Mouse (Mus musculus): Measurements from ENCODE around the gene Slc17a4.

Gene Slc17a4

DNA sequence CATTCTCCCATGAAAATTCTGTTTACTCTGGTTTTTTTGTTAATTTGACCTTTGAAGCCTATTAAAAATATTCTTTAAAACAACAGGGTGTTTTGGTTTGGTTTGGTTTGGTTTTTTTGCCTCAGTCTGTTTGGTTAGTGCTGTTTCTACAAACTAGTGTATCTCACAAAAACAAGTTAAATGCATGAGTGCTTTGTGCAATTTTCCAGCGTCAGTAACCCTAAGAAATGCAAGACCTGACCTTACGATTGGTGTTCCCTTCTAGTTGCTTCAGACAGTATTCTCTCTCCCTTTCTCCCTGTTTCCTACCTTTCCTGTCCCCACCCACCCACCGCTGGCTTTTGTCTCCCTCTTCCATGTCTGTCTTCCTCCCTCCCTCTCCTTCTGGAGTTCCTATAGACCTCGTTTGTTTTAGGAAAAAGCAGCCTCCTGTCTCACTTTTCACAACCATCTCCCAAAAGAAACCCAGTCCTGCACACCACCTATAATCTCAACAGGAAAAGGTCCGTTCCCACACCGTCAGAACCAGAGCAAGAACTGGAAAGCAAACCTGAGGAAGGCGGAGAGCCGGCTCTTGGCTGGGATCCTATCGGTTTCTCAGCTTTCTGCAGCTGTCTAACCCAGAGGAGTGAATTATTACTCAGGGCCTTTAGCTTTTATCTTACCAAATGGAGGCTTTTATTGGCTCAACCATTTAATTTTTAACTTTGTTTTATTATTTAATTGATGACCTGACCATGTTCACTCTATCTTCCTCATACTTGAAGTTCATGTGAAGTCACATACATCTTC is at the start of gene Slc17a4:
TSS of gene Slc17a4 (minus strand) at position 634 of the 792 bp plus-strand sequence.
- no peak for DNase-seq

DNA sequence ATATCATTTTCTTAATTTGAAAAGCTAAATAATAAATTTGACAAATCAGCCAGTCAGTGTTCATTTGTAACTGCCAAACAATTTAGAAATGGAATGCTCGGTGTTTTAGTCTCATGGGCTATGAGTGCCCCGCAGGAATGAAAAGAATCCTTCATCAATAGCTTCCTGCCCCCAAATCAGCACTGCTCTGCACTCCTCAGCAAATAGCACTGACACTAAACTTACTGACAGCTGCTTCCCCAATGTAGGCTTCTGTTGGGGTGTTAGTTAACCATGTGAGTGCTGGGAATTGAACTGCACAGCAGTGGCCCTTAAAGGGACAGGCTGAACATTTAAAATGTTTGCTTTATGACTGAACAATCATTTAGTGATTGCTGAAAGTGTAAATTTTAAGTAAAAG is 45.0 kb upstream of the Slc17a4 start:
- DNase-seq: no peak

DNA sequence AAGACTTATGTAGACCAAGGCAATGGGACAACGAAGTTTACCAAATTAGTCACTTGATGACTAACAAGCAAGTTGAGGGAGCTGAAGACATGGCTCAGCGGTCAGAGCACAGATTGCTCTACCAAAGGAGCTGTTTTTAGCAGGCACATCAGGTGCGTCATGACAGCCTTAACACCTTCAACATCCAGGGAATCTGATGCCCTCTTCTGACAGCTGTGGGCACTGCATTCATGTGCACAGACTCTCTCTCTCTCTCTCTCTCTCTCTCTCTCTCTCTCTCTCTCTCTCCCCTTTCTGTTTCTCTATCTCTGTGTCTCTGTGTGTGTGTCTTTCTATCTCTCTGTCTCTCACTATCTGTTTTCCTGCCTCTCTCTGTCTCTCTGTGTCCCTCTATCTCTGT is 36.1 kb upstream of the Slc17a4 start:
- DNase-seq: no peak

DNA sequence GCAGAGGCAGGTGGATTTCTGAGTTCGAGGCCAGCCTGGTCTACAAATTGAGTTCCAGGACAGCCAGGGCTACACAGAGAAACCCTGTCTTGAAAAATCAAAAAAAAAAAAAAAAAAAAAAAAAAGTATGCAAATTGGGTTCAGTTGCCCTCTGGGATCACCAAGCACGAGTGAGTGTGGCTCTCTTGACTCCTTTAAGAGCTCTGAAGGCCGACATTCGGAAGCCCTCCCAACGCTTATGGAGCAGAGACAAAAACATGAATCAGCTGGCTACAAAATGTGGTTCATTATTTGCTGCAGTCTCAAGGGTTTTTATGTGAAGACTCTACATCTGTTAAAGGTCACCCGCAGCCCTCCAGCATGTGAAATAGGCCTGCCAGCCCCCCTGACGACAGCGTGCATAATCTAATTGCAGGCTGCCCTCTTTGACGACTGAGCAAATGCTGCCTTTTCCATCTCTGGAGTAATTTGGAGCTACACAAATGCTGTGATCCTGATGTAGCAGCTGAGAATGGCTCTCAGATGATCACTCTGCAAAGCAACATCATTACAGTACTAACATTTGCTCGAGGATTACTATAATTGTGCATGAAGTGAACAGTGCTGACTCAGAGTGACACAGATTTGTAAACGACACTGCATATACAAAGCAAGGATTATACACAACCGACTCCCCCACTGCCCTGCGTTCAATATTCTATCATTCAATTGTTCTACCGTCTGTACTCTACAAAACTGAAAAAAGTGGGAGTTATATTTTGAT is 34.9 kb upstream of the Slc17a4 start:
- DNase-seq: no peak

DNA sequence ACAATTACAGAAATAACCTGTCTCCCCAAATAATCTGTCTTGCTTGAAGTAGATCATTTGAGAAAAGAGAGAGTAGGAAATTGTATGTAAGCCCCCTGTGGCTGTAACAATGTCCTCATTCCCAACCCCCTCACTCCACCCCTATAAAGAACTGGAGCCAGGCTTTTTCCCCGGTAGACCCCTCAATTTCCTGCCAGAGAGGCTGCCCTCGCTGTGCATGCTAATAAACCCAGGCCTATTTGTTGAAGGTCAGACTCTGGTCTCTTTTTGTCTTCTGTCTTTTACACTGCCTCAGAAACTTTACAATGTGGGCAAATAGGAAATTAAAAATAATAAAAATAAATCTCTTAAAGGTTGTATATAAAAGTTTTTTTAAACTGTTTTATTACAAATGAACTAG is 31.4 kb upstream of the Slc17a4 start:
- no peak for DNase-seq

DNA sequence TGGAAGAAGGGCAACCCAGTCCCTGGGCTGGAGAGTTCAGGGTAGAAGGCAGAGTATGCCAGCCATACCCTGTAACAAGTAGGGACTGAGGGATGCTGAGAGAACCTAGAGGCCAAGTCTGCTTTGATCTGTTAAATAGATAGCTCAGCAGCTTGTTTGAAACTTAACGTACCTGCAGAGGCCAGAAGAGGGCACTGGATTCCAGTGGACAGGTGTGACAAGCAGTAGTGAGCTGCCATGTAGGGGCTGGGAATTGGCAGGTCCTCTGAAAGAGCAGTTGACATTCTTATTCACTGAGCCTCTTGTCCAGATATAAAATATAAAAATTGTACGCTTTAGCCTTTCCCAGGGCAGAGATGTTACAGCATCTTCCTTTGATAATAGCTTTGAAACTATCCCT is 28.1 kb upstream of the Slc17a4 start:
- DNase-seq: no peak

DNA sequence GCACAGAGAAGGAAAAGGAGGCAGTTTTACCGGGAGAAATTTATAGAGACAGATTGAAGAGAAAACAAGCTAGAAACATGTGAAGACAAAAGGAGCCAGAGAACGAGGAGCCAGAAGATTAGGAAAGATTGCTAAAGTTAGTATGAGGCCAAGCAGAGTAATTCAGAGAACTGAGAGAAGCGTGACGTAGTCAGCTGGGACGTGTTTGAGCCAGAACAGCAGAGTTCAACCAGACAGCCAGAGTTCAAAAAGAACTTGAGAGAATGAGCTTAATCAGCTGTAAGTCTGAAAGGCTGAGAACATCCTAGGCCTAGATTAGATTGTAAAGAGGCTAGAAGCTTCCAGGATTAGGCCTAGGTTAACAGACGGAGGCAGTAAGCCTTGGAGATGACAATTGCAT is 25.5 kb upstream of the Slc17a4 start:
- no peak for DNase-seq

DNA sequence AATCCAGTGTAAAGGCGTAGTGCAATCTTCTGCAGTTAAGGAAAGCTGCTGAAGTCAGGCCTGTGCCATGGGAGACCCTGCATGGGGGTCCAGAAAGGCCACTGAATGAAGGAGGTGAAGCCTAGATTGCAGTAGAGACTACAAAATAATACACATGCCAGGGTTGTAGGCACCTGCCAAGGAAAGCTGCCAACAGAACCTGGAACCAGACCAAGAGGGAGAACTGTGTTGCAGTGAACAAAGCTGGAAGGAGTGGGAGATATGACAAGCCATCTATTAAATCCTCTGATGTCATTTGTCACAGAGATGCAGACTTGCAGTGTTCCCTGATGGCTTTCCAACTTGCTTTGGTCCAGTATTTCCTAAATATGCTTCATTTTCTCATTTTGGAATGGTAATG is 23.9 kb upstream of the Slc17a4 start:
- DNase-seq: peak; percentile 15

DNA sequence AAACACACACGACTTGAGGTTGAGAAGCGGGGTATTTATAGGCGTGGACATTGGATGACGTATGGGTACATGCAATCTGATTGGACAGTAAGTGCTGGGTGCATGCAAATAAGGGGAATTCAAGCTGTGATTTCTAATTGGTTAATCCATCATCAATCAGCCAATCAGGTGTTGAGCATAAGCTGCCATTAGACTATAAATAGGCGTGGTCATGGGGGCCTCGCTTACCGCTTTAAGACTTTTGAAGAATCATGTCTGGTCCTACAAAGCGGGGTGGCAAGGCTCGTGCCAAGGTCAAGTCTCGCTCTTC is 19.4 kb upstream of the Slc17a4 start, which contains the start of gene Hist1h2aa:
TSS of gene Hist1h2aa (plus strand) at position 252 of the 310 bp plus-strand sequence.
- no peak for DNase-seq

DNA sequence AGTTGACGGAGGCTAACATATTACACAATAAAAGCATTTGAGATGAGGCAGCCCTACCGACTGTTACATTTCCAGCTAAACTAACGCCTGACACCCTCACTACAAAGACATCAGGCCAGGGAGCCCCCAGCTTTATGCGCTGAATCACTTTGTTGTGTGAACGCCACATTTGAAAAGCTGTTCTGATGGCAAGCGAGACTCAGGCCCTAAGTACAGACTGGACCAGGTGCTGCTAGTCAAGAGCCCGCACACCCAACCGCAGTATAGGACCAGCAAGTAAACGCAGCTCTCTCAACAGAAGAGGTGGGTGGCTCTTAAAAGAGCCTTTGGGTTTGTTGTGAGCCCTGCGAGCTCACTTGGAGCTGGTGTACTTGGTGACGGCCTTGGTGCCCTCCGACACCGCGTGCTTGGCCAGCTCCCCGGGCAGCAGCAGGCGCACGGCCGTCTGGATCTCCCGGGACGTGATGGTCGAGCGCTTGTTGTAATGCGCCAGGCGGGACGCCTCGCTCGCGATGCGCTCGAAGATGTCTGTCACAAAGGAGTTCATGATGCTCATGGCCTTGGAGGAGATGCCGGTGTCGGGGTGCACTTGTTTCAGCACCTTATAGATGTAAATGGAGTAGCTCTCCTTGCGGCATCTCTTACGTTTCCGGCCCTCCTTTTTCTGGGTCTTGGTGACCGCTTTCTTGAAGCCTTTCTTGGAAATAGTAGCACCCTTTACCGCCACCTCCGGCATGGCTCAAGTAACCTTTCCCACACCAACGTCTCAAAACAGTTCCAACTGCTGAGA is 18.8 kb upstream of the Slc17a4 start, which contains the start of gene Hist1h2ba:
TSS of gene Hist1h2ba (minus strand) at position 736 of the 790 bp plus-strand sequence.
- no peak for DNase-seq

DNA sequence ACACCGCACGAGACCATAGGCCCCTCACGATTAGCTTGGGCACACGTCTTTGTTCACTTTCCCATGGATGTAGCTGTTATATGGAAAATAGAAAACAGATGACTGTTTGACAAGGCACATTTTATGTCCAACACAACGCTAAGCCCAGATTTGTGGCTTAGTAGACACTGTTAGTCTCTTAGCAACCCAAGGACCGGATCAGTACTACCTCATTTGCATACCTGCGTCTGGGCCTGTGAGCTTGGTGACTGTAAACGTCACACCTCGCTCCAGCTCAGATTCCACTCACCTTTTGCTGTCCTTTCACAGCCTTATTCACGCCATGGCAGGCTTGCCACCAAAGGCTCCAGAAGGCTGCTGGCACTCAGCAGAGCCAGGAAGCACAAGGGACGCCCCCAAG is 16.1 kb upstream of the Slc17a4 start:
- no peak for DNase-seq

DNA sequence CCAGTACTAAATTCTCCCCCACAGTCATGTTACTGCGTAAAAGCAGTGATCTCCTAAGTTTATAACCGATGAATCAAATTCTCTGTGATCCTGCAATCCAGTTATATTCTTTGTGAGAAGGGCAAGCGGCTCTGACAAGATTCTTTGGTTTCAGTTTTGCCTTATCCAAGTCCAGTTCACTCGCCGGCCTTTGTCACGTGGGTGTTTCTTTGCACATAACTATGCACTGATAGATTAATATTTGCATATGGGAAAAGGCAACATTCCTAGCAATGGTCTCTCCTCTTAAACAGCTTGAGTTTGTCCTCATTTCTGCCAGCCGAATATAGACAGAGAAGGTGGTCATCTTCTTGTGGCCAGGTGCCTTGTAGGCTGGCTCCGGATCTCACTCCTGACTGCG is 15.7 kb upstream of the Slc17a4 start:
- DNase-seq: no peak

DNA sequence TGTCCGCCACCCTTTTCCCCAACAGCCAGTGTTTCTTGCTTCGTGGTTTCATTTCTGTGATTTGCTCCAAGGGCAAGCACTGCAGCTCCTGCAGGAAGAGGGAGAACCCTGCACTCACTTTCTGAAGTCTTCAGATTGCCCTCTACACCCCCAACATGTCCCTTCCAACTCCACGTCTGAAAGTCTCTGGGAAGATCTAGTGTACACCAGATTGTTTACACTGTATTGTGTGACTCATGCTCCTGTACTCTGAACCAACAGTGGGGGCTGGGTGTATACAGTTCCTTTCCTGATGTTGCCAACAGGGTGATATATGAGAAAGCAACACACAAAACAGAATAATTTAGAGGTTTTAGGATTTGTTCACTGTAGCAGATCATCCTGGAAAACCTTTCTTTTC is 13.8 kb upstream of the Slc17a4 start:
- no peak for DNase-seq

DNA sequence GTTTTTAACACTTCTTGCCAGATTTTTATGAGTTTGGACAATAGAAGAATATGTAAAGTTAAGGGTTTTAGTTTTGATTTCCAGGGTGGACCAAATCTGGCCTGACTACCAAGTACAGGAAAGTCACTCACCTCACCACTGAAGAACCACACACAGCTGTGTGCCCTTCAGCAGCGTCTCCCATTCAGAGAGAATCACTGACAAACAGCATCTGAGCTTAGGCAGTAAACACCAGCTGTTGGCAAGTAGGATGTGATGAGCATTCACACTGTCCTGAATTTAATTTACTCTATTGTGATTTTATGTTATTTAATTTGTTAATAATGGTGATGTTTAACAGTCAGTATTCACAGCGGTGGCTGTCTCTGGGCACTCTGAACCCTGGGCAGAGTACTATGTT is 11.0 kb upstream of the Slc17a4 start:
- no peak for DNase-seq

DNA sequence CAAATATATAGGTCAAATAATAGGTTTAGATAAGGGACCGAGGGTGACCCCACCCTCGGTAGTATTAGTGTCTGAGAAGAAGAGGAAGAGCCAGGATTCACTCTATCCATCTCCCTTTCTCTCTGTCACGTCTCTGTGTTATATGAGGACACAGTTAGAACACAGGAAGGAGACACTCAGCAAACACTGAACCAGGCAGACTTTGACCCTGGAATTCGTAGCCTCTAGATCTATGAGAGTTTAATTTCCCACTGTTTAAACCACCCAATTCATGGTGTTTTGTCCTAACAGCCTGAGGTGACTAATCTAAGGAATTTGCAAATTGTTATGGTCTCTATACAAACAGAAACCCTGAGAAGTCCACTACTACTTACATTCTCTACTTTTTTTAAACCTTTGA is 2.9 kb upstream of the Slc17a4 start:
- DNase-seq: no peak

DNA sequence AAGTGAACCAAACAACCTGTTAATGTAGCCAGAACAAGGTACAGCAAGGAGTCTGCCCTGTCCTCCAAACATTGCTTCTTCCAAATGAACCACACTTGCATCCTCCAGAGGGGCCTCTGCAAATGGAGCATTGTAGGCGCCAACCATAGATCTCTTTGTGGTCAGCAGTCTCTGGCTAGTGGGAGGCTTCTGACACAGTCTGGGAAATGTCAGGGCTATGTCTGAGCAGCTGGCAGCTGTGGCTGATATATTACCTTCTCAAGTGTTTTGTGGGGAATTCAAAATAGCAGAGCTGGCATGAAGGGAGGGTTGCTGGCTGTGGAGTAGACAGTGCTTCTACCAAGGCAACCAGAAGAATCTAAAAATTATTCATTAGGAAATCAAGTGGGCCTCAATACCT is 1.3 kb upstream of the Slc17a4 start:
- no peak for DNase-seq

DNA sequence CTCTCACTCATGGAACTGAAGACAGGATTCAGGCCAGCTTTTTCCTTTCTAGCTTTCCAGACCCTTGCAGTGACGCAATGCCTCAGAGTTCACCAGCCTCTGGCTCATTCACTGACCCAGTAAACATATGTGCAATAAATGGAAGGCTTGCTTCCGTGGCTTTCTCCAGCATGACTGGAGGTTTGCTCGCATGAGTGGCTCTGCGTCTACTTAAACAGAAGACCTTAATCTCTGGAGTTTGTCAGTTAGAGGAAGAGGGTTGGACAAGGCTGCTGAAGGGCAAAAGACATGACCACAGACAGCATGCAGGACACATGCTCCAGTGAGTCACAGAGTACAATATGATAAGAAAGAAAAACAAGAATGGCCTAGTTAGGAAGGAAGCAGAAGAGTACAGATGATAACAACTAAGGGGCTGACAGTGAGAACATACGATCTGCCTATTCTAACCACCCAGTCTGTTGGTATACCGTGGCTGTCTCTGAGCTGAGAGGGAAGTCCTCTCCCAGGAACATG is 960 bp downstream of the Slc17a4 start:
- no peak for DNase-seq

DNA sequence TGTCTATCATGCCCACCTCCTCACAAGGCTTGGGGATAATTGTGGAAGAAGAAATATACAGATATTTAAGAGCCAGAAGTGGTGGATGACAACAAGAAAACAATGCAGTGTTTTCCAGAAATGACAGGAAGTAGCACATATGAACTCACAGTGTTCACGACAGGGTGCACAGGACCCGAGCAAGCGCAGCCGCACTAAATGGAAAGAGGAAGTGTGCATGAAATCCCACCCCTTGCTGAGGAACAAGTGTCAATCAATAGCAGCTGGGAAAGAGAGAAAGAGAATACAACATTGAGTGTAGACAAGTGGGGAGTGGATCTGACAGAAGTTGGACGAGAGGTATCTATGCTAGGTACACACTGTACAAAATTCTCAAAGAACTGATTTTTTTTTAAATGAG is 3.5 kb downstream of the Slc17a4 start:
- DNase-seq: no peak

DNA sequence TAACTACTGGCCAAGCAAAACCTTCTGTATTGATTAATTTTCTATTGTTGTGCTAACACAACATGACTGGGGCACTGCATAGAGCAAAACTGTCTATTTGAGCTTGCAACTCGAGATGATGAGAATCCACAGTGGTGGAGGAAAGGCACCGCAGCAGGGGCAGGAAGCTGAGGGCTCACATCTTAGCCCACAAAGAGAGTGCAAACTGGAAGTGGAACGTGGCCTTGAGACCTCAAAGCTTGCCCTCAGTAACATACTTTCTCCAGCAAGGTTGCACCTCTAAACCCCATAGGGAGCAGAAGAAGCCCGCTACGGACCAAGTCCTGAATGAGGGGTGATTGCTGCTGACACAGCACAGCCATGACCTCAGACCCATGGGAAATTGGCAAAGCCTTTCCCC is 4.7 kb downstream of the Slc17a4 start:
- DNase-seq: no peak

DNA sequence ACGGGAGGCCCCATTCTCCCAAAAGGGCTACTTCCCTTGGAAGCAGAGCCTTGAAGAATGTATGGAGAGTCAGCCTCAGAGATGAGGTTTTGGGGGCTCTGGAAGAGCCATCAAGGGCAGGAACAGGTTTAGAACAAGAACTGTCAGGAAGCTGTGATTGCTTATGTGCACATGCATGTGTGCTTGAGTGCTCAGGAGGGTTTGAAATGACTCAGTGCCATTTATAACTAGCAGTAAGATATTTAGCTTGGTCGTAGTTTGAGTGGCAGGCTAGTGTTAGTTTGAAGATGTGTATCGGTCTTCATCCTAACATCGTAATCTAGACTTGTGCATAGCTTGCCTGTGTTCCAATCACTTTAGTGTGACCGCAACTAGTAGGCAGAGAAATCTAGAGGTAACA is 7.9 kb downstream of the Slc17a4 start:
- no peak for DNase-seq

DNA sequence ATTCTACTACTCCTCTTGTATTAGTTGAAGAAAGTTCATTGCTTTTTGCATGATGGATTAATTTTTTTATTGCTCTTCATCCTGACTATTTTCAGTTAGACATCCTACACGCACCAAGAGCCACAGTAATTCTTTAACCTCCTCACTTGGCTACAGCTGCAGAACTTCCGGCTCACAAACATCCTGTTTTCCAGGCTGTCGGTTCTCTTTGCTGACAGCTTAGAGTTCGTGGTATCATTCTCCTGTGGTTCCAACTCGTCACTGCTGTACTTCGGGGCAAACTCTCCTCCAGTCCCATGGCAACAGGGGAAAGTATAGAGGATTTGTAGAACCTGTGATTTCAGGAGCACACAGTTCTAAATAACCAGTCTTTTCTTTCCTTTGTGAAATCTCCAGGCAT is 16.6 kb downstream of the Slc17a4 start:
- DNase-seq: no peak

DNA sequence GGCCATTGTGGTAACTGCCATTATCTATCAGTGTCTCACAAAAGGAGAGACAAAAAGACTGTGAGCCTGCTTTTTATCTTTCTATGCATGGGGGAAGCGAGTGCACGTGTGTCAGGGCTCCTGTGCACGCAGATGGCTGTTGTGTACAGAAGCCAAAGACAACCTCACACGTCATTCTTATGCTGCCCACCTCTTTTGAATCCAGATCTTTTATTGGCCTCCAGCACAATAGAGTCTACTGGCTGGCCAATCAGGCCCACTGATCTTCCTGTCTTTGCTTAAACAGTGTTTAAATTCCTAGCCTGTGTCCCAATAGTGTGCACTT is 21.6 kb downstream of the Slc17a4 start:
- DNase-seq: no peak

DNA sequence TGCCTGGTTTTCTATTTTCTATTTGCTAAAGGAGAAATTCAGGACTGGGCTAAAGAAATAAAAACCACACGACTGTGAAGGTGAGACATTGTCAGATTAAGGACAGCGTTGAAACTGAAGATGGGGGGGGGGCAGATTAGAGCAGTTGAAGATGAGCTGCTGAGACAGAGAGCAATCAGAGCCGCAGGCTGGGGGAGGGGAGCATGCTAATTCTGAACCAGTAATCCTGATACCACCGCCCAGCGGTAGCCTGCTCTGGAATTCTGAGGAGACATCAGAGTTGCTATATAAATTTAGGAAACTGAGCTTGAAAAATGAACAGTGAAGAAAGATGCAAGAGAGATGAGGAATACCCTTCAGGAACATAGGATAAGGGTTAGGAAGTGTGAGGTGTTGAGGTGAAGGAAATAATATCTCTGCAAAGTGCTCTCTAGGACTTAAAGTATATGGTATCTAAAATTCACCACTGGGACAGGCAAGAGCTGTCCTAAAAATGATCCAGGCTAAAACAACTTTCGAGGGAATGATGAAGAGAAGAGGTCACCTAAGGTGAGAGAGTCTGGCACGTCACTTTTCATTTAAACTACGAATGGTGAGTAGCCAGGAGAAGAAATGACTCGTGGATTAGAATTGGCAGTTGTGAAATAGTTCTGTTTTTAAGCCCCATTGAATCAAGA is 22.1 kb downstream of the Slc17a4 start:
- DNase-seq: no peak

All from cerebellum, adult 11-12 months (tissue).